Mouse (Mus musculus): ENCODE results near the gene Tmem259. TPM values are rescaled to one million over a fixed set of nuclear protein-coding genes. Genes with fewer than 3 reads are reported as not detected.
A peak's percentile ranks its signal among the peaks of the same experiment; 100 is the strongest.

Tmem259 gene
- polyA plus RNA-seq, 1 experiment from 2014 or later = 145 TPM

GRCm38 (mm10) chr10:79933145-79933679, 50.9 kb downstream of the Tmem259 start:
- DNase-seq (ENCODE audit: low read depth, low spot score) (no peak), ATAC-seq (no peak)
- in situ Hi-C loops (cut with MboI; ENCODE audit: low pct_unique_long_range_greater_than_20kb) = no loop called here
- H3K27me3 ChIP-seq = no peaks in the 10 kb centered on the region
- TF ChIP-seq CTCF (IDR thresholded peaks at IDR 0.05) = no peak
- CTCF ChIA-PET = interaction anchor here (1.3 to 1.5 kb wide), 2 partner anchors 26 to 50 kb away, joined by 3 read pairs; no protein-coding TSS in a partner anchor
- POLR2A ChIA-PET = interaction anchor here (2.6 kb wide), 1 partner anchor 17 kb away, joined by 8 read pairs; no protein-coding TSS in a partner anchor

GRCm38 (mm10) chr10:79932736-79933135, 51.4 kb downstream of the Tmem259 start:
- no peaks in the 10 kb centered on the region for H3K27me3 ChIP-seq
- in situ Hi-C loops (cut with MboI; ENCODE audit: low pct_unique_long_range_greater_than_20kb) = no loop called here
- no peak for TF ChIP-seq CTCF (IDR thresholded peaks at IDR 0.05)
- CTCF ChIA-PET = interaction anchor here (1.3 to 1.5 kb wide), 2 partner anchors 27 to 50 kb away, joined by 3 read pairs; no protein-coding TSS in a partner anchor
- POLR2A ChIA-PET = interaction anchor here (2.6 kb wide), 1 partner anchor 17 kb away, joined by 8 read pairs; no protein-coding TSS in a partner anchor
- DNase-seq (ENCODE audit: low read depth, low spot score) (no peak), ATAC-seq (no peak)

GRCm38 (mm10) chr10:79931797-79932196, 52.3 kb downstream of the Tmem259 start:
- ATAC-seq (no peak), DNase-seq (ENCODE audit: low read depth, low spot score) (no peak)
- in situ Hi-C loops (cut with MboI; ENCODE audit: low pct_unique_long_range_greater_than_20kb) = no loop called here
- ChIA-PET POLR2A (no interaction called here), CTCF (interaction anchor here (1.3 kb wide), 1 partner anchor 28 kb away, joined by 3 read pairs; no protein-coding TSS in a partner anchor)
- TF ChIP-seq CTCF (IDR thresholded peaks at IDR 0.05) = no peak
- no peaks in the 10 kb centered on the region for H3K27me3 ChIP-seq

- DNase-seq (ENCODE audit: low read depth, low spot score) (no peak), ATAC-seq (no peak)
- ChIA-PET POLR2A (interaction anchor here (1.1 kb wide), 1 partner anchor 22 kb away, joined by 3 read pairs; the partner anchor contains the start of gene Med16), CTCF (no interaction called here)
- in situ Hi-C loops (cut with MboI; ENCODE audit: low pct_unique_long_range_greater_than_20kb) = no loop called here
- TF ChIP-seq CTCF (IDR thresholded peaks at IDR 0.05) = no peak
- H3K27me3 ChIP-seq = no peaks in the 10 kb centered on the region
These were observed 53.3 kb downstream of the Tmem259 start for GRCm38 (mm10) chr10:79930826-79931186.

GRCm38 (mm10) chr10:79929967-79930825, 53.9 kb downstream of the Tmem259 start:
- ChIA-PET POLR2A (interaction anchor here (1.1 kb wide), 1 partner anchor 22 kb away, joined by 3 read pairs; the partner anchor contains the start of gene Med16), CTCF (interaction anchor here (1.0 kb wide), 1 partner anchor 28 kb away, joined by 3 read pairs; no protein-coding TSS in a partner anchor)
- in situ Hi-C loops (cut with MboI; ENCODE audit: low pct_unique_long_range_greater_than_20kb) = no loop called here
- ATAC-seq = no peak
- TF ChIP-seq CTCF (IDR thresholded peaks at IDR 0.05) = no peak
- no peaks in the 10 kb centered on the region for H3K27me3 ChIP-seq
- DNase-seq (ENCODE audit: low read depth, low spot score) = no peak

- in situ Hi-C loops (cut with MboI; ENCODE audit: low pct_unique_long_range_greater_than_20kb) = no loop called here
- ATAC-seq = no peak
- TF ChIP-seq CTCF (IDR thresholded peaks at IDR 0.05) = no peak
- no peaks in the 10 kb centered on the region for H3K27me3 ChIP-seq
- ChIA-PET CTCF (interaction anchor here (1.0 to 1.5 kb wide), 2 partner anchors 29 kb away, joined by 3 to 10 read pairs; no protein-coding TSS in a partner anchor), POLR2A (interaction anchor here (0.6 to 1.1 kb wide), 2 partner anchors 56 to 85 kb away, joined by 3 read pairs; no protein-coding TSS in a partner anchor)
- no peak for DNase-seq (ENCODE audit: low read depth, low spot score)
These were observed 55.0 kb downstream of the Tmem259 start for GRCm38 (mm10) chr10:79928907-79929701.

GRCm38 (mm10) chr10:79928030-79928694, 56.0 kb downstream of the Tmem259 start:
- DNase-seq (ENCODE audit: low read depth, low spot score) (no peak), ATAC-seq (no peak)
- in situ Hi-C loops (cut with MboI; ENCODE audit: low pct_unique_long_range_greater_than_20kb) = no loop called here
- H3K27me3 ChIP-seq = no peaks in the 10 kb centered on the region
- CTCF ChIA-PET = interaction anchor here (1.5 kb wide), 1 partner anchor 30 kb away, joined by 10 read pairs; no protein-coding TSS in a partner anchor
- POLR2A ChIA-PET = interaction anchor here (0.6 to 2.2 kb wide), 10 partner anchors 8 to 224 kb away, joined by 3 to 10 read pairs (median 4); partner anchors contain the start of gene Kiss1r
- TF ChIP-seq CTCF (IDR thresholded peaks at IDR 0.05) = no peak

- in situ Hi-C loops (cut with MboI; ENCODE audit: low pct_unique_long_range_greater_than_20kb) = no loop called here
- DNase-seq (ENCODE audit: low read depth, low spot score) = no peak
- ChIA-PET CTCF (interaction anchor here (1.5 kb wide), 1 partner anchor 30 kb away, joined by 10 read pairs; no protein-coding TSS in a partner anchor), POLR2A (interaction anchor here (0.7 to 2.2 kb wide), 9 partner anchors 9 to 225 kb away, joined by 3 to 10 read pairs (median 5); partner anchors contain the start of gene Kiss1r)
- no peaks in the 10 kb centered on the region for H3K27me3 ChIP-seq
- ATAC-seq = peak; percentile 5
- no peak for TF ChIP-seq CTCF (IDR thresholded peaks at IDR 0.05)
These were observed 56.7 kb downstream of the Tmem259 start for GRCm38 (mm10) chr10:79927324-79928029.

All from Patski (cell line).